Mouse (Mus musculus) megakaryocyte, embryonic 14.5 days (primary cell): Measurements from ENCODE around the gene Rho.

Experiments
- FLI1 ChIP-seq: IDR thresholded peaks from 2 replicates; pipeline ENCODE4 v1.6.1; 2012; ENCODE audit warnings: low read length, inconsistent platforms, mixed read lengths
- GATA1 ChIP-seq: IDR thresholded peaks from 3 replicates; pipeline ENCODE4 v1.6.1; 2012; ENCODE audit warnings: mixed read lengths, low read length, inconsistent platforms, borderline replicate concordance

GRCm38 (mm10) chr6:115969952-115970351, 38.4 kb downstream of the Rho start:
- no peak for TF ChIP-seq FLI1
- no peak for TF ChIP-seq GATA1
